Comparison of ENCODE assay signal across 26 mouse cellular contexts in genomic region chr1:138662342-138662741, GRCm38 (mm10). TPM values are rescaled to one million over a fixed set of nuclear protein-coding genes. Genes with fewer than 3 reads are reported as not detected.
DNase-seq lines count a peak whose midpoint lies in the region; ATAC-seq lines count a peak whose summit lies in the region.
"Had no signal": no experiment of that assay in that cellular context is flagged by ENCODE, and none has a peak within 500 bp of the region (broad histone marks: within the 10 kb centered on the region; RNA-seq: fewer than 3 reads in every experiment).

No protein-coding gene starts in this region.

- no peak overlapping the region for H3K4me3 ChIP-seq in midbrain, embryonic 14.5 days (replicated peaks; ENCODE audit: low read depth, low read length)
- H3K4me3 ChIP-seq in midbrain, embryonic 13.5 days (replicated peaks) = no peak overlapping the region
- H3K4me3 ChIP-seq in hindbrain, embryonic 13.5 days = no peak overlapping the region
- no peak overlapping the region for H3K4me3 ChIP-seq in midbrain, embryonic 16.5 days (ENCODE audit: low read depth, low read length)
- H3K4me3 ChIP-seq in neural tube, embryonic 15.5 days (replicated peaks) = no peak overlapping the region
- no peak overlapping the region for H3K4me3 ChIP-seq in heart, embryonic 10.5 days
- H3K4me3 ChIP-seq: forebrain, embryonic 15.5 days; heart, embryonic 12.5 days; liver, embryonic 12.5 days had no signal

- H3K27me3 ChIP-seq in midbrain, embryonic 14.5 days (ENCODE audit: control insufficient read depth, insufficient read depth, low read length) = no peaks in the 10 kb centered on the region; the same call in 1 of the 2 replicates
- H3K27me3 ChIP-seq in midbrain, embryonic 13.5 days = no peaks in the 10 kb centered on the region
- no peaks in the 10 kb centered on the region for H3K27me3 ChIP-seq in hindbrain, embryonic 13.5 days
- no peaks in the 10 kb centered on the region for H3K27me3 ChIP-seq in midbrain, embryonic 16.5 days (ENCODE audit: control insufficient read depth, insufficient read depth, low read depth, low read length)
- H3K27me3 ChIP-seq in neural tube, embryonic 15.5 days (replicated peaks) = 0 out of 2 replicates have a peak, but pooled peaks cover 3% of the 10 kb centered on the region
- H3K27me3 ChIP-seq in heart, embryonic 10.5 days (ENCODE audit: insufficient read depth, poor library complexity, severe bottlenecking) = no peaks in the 10 kb centered on the region
- H3K27me3 ChIP-seq: forebrain, embryonic 15.5 days; heart, embryonic 12.5 days; liver, embryonic 12.5 days had no signal

- peak; percentile 43 for DNase-seq in midbrain, embryonic 14.5 days
- DNase-seq in heart, embryonic 10.5 days (ENCODE audit: low spot score) = no peak
- no peak for DNase-seq in gastrocnemius, adult 8-10 months (ENCODE audit: low spot score in 2 of 2)
- DNase-seq: adrenal gland, postnatal 36 days; cerebellum, adult 2 months; cerebellum, postnatal 14 days; gastrocnemius, postnatal 36 days; heart, adult 18-20 months; heart, postnatal 4 days; kidney, adult 18-20 months; kidney, postnatal 4 days; layer of hippocampus, postnatal 36 days; left cerebral cortex, postnatal 4 days; liver, postnatal 0 days; lung, postnatal 4 days; right cerebral cortex, adult 18-20 months; spleen, adult 18-20 months; thymus, postnatal 14 days had no signal

- no peak overlapping the region for H3K9ac ChIP-seq in midbrain, embryonic 14.5 days (replicated peaks; ENCODE audit: low read length)
- H3K9ac ChIP-seq in midbrain, embryonic 13.5 days (replicated peaks) = no peak overlapping the region
- H3K9ac ChIP-seq in hindbrain, embryonic 13.5 days = no peak overlapping the region
- H3K9ac ChIP-seq in midbrain, embryonic 16.5 days (ENCODE audit: low read depth, low read length) = no peak overlapping the region
- H3K9ac ChIP-seq in neural tube, embryonic 15.5 days (replicated peaks) = no peak overlapping the region
- H3K9ac ChIP-seq: forebrain, embryonic 15.5 days; heart, embryonic 12.5 days; liver, embryonic 12.5 days; liver, postnatal 0 days had no signal

- 36% methylated on average over 2 of the region's 2 CpGs for WGBS in midbrain, embryonic 14.5 days
- 61% methylated on average over 2 of the region's 2 CpGs for WGBS in midbrain, embryonic 13.5 days
- 37% methylated on average over 2 of the region's 2 CpGs for WGBS in hindbrain, embryonic 13.5 days
- 42% methylated on average over 2 of the region's 2 CpGs for WGBS in midbrain, embryonic 16.5 days
- 30% methylated on average over 2 of the region's 2 CpGs for WGBS in neural tube, embryonic 15.5 days
- WGBS in heart, embryonic 10.5 days = 77% methylated on average over 2 of the region's 2 CpGs

- ATAC-seq in midbrain, embryonic 14.5 days (ENCODE audit: low FRiP score, low TSS enrichment) = peak; percentile 67; the same call in 1 of the 2 replicates
- ATAC-seq in midbrain, embryonic 13.5 days = no peak
- peak; percentile 76; the same call in 1 of the 2 replicates for ATAC-seq in hindbrain, embryonic 13.5 days (ENCODE audit: low FRiP score)
- peak; percentile 76; the same call in 1 of the 2 replicates for ATAC-seq in midbrain, embryonic 16.5 days
- ATAC-seq in neural tube, embryonic 15.5 days (ENCODE audit: low FRiP score) = peak; percentile 50; the same call in 1 of the 2 replicates
- ATAC-seq: CD4-positive, CD25-positive, alpha-beta regulatory T cell, adult 4 months; forebrain, embryonic 15.5 days; liver, embryonic 12.5 days; liver, postnatal 0 days had no signal

- no peaks in the 10 kb centered on the region for H3K36me3 ChIP-seq in midbrain, embryonic 14.5 days (ENCODE audit: control insufficient read depth, insufficient read depth, low read length)
- H3K36me3 ChIP-seq in midbrain, embryonic 13.5 days = no peaks in the 10 kb centered on the region
- no peaks in the 10 kb centered on the region for H3K36me3 ChIP-seq in hindbrain, embryonic 13.5 days
- H3K36me3 ChIP-seq in midbrain, embryonic 16.5 days (ENCODE audit: control insufficient read depth, insufficient read depth, low read length) = no peaks in the 10 kb centered on the region
- H3K36me3 ChIP-seq in neural tube, embryonic 15.5 days = no peaks in the 10 kb centered on the region
- no peaks in the 10 kb centered on the region for H3K36me3 ChIP-seq in heart, embryonic 10.5 days
- H3K36me3 ChIP-seq: forebrain, embryonic 15.5 days; heart, embryonic 12.5 days; liver, embryonic 12.5 days had no signal

- H3K4me2 ChIP-seq in midbrain, embryonic 14.5 days (ENCODE audit: low read length) = no peak overlapping the region
- no peak overlapping the region for H3K4me2 ChIP-seq in midbrain, embryonic 13.5 days (replicated peaks)
- H3K4me2 ChIP-seq in hindbrain, embryonic 13.5 days = no peak overlapping the region
- no peak overlapping the region for H3K4me2 ChIP-seq in midbrain, embryonic 16.5 days (ENCODE audit: low read length)
- no peak overlapping the region for H3K4me2 ChIP-seq in neural tube, embryonic 15.5 days
- H3K4me2 ChIP-seq: forebrain, embryonic 15.5 days; heart, embryonic 12.5 days; liver, embryonic 12.5 days had no signal

- H3K9me3 ChIP-seq in midbrain, embryonic 14.5 days (ENCODE audit: control insufficient read depth, low read length) = no peaks in the 10 kb centered on the region
- H3K9me3 ChIP-seq in midbrain, embryonic 13.5 days = no peaks in the 10 kb centered on the region
- no peaks in the 10 kb centered on the region for H3K9me3 ChIP-seq in hindbrain, embryonic 13.5 days
- H3K9me3 ChIP-seq in midbrain, embryonic 16.5 days (replicated peaks; ENCODE audit: control insufficient read depth, low read length, poor library complexity, severe bottlenecking) = no peaks in the 10 kb centered on the region
- no peaks in the 10 kb centered on the region for H3K9me3 ChIP-seq in neural tube, embryonic 15.5 days (replicated peaks)
- H3K9me3 ChIP-seq in heart, embryonic 10.5 days = no peaks in the 10 kb centered on the region
- H3K9me3 ChIP-seq: forebrain, embryonic 15.5 days; heart, embryonic 12.5 days; liver, embryonic 12.5 days had no signal

- H3K4me1 ChIP-seq in midbrain, embryonic 14.5 days (ENCODE audit: control insufficient read depth, insufficient read depth, low read length) = no peaks in the 10 kb centered on the region
- H3K4me1 ChIP-seq in midbrain, embryonic 13.5 days (replicated peaks) = no peaks in the 10 kb centered on the region
- H3K4me1 ChIP-seq in hindbrain, embryonic 13.5 days (replicated peaks) = no peaks in the 10 kb centered on the region
- H3K4me1 ChIP-seq in midbrain, embryonic 16.5 days (ENCODE audit: control insufficient read depth, insufficient read depth, low read length) = no peaks in the 10 kb centered on the region
- no peaks in the 10 kb centered on the region for H3K4me1 ChIP-seq in neural tube, embryonic 15.5 days
- H3K4me1 ChIP-seq in heart, embryonic 10.5 days = peaks cover 4% of the 10 kb centered on the region; the same call in 1 of the 2 replicates
- H3K4me1 ChIP-seq: forebrain, embryonic 15.5 days; liver, embryonic 12.5 days had no signal

- no peak overlapping the region for H3K27ac ChIP-seq in midbrain, embryonic 14.5 days (replicated peaks; ENCODE audit: low read depth, low read length)
- H3K27ac ChIP-seq in midbrain, embryonic 13.5 days = no peak overlapping the region
- no peak overlapping the region for H3K27ac ChIP-seq in hindbrain, embryonic 13.5 days
- H3K27ac ChIP-seq in midbrain, embryonic 16.5 days (ENCODE audit: low read length) = no peak overlapping the region
- H3K27ac ChIP-seq in neural tube, embryonic 15.5 days (replicated peaks) = no peak overlapping the region
- H3K27ac ChIP-seq in heart, embryonic 10.5 days = no peak overlapping the region
- H3K27ac ChIP-seq: forebrain, embryonic 15.5 days; liver, embryonic 12.5 days had no signal

RNA-seq across cellular contexts. Expression of gene Nek7, which starts 42.4 kb away (rescaled TPM):
- polyA plus RNA-seq in midbrain, embryonic 14.5 days (2014; fragmentation: Nextera tagmentation; extraction: Ambion mirVana) = 13.1 and 24.3 TPM in 2 replicates
- 21.8 and 23.6 TPM in 2 replicates for polyA plus RNA-seq in midbrain, embryonic 13.5 days (2015; fragmentation: Nextera tagmentation; extraction: Ambion mirVana)
- polyA plus RNA-seq in hindbrain, embryonic 13.5 days (2015; fragmentation: Nextera tagmentation; extraction: Ambion mirVana) = 13.1 and 13.8 TPM in 2 replicates
- polyA plus RNA-seq in midbrain, embryonic 16.5 days (2015; fragmentation: Nextera tagmentation; extraction: Ambion mirVana) = 21.5 and 25.0 TPM in 2 replicates
- polyA plus RNA-seq in neural tube, embryonic 15.5 days (2015; fragmentation: Nextera tagmentation; extraction: Ambion mirVana) = 10.8 and 16.4 TPM in 2 replicates
- 35.5 and 40.6 TPM in 2 replicates for polyA plus RNA-seq in heart, embryonic 10.5 days (2016; fragmentation: Nextera tagmentation; extraction: Ambion mirVana)
- 100 to 1,000 TPM; 119 to 137 (median 125) TPM for total RNA-seq in gastrocnemius, adult 8-10 months (2022)
